Mouse (Mus musculus): ENCODE measurements around the gene Qtrt1. TPM values are rescaled to one million over a fixed set of nuclear protein-coding genes. Genes with fewer than 3 reads are reported as not detected.
"Not testable (repeated sequence)": the region's sequence is repeated elsewhere in the genome, so short reads cannot be mapped to it uniquely, and the experiment has no call there.

The Qtrt1 gene
- polyA plus RNA-seq, 1 experiment from 2014 or later: 46.8 TPM

- Histone ChIP-seq H3K9me3 (ENCODE audit: control insufficient read depth, low read length) (no peaks in the 10 kb centered on the region), H3K4me3 (ENCODE audit: low read depth, low read length) (no peak overlapping the region), H3K27me3 (ENCODE audit: control insufficient read depth, insufficient read depth, low read length) (no peaks in the 10 kb centered on the region), H3K36me3 (ENCODE audit: control insufficient read depth, insufficient read depth, low read length) (0 out of 2 replicates have a peak, but pooled peaks cover 5% of the 10 kb centered on the region), H3K4me2 (no peak overlapping the region), H3K4me1 (ENCODE audit: control insufficient read depth, insufficient read depth, low read length) (no peaks in the 10 kb centered on the region), H3K27ac (ENCODE audit: low read depth, low read length) (no peak overlapping the region), H3K9ac (ENCODE audit: low read length) (no peak overlapping the region)
- WGBS: 73% methylated on average over 5 of the region's 5 CpGs
- ATAC-seq (ENCODE audit: low FRiP score) (no peak), DNase-seq (ENCODE audit: low spot score, missing footprints) (no peak)
Observed at GRCm38 (mm10) chr9:21463138-21463590, 51.5 kb downstream of the Qtrt1 start.

DNA sequence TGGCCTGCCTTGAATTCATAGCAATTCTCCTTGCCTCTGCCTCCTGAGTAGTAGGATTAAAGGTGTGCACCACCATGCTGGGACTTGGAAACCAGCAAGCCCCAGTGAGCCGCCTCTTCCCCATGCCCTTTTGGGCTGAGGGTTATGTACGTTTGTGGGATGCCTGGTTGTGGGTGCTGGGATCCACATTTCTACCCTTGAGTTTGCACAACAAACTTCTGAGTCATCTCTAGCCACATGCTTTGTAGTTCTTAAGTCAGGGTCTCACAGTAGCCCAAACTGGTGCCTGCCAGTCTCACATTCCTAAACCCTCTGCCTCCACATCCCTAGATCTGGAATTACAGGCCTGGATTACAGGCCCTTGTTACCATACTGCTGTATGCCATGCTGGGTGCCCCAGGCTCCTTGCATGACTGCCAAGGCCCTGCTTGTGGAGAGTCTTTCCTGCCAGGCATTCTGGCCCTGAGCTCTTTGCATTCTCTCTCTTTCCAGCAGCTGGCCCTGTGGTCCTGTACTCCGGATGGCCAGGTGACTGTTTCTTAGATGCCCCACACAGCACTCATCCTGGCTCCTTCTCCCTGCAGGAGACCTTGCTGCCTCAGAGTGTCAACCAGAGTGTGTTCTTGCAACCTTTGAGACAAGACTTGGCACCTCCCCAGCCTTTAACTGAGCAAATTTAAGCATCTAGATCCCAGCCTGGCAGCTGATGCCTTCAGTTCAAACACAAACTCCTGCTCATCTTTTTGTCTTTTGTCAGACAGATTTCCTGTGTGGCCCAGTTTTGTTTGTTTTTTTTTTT lies 52.3 kb downstream of the Qtrt1 start:
- no peak for ATAC-seq (ENCODE audit: low FRiP score)
- H3K9me3 ChIP-seq (ENCODE audit: control insufficient read depth, low read length): no peaks in the 10 kb centered on the region
- 0 out of 2 replicates have a peak, but pooled peaks cover 5% of the 10 kb centered on the region for H3K36me3 ChIP-seq (ENCODE audit: control insufficient read depth, insufficient read depth, low read length)
- H3K4me3 ChIP-seq (ENCODE audit: low read depth, low read length): no peak overlapping the region
- H3K9ac ChIP-seq (ENCODE audit: low read length): no peak overlapping the region
- 86% methylated on average over 3 of the region's 3 CpGs for WGBS
- no peak for DNase-seq (ENCODE audit: low spot score, missing footprints)
- no peaks in the 10 kb centered on the region for H3K27me3 ChIP-seq (ENCODE audit: control insufficient read depth, insufficient read depth, low read length)
- H3K27ac ChIP-seq (ENCODE audit: low read depth, low read length): no peak overlapping the region
- no peak overlapping the region for H3K4me2 ChIP-seq
- H3K4me1 ChIP-seq (ENCODE audit: control insufficient read depth, insufficient read depth, low read length): no peaks in the 10 kb centered on the region

GRCm38 (mm10) chr9:21464565-21464928 lies 52.9 kb downstream of the Qtrt1 start:
- DNase-seq (ENCODE audit: low spot score, missing footprints); H3K9ac ChIP-seq (ENCODE audit: low read length); H3K4me2 ChIP-seq; H3K9me3 ChIP-seq (ENCODE audit: control insufficient read depth, low read length); H3K36me3 ChIP-seq (ENCODE audit: control insufficient read depth, insufficient read depth, low read length); H3K4me3 ChIP-seq (ENCODE audit: low read depth, low read length); H3K4me1 ChIP-seq (ENCODE audit: control insufficient read depth, insufficient read depth, low read length); H3K27me3 ChIP-seq (ENCODE audit: control insufficient read depth, insufficient read depth, low read length); ATAC-seq (ENCODE audit: low FRiP score); H3K27ac ChIP-seq (ENCODE audit: low read depth, low read length): not testable (repeated sequence)
- WGBS: 90% methylated on average over 7 of the region's 7 CpGs

DNA sequence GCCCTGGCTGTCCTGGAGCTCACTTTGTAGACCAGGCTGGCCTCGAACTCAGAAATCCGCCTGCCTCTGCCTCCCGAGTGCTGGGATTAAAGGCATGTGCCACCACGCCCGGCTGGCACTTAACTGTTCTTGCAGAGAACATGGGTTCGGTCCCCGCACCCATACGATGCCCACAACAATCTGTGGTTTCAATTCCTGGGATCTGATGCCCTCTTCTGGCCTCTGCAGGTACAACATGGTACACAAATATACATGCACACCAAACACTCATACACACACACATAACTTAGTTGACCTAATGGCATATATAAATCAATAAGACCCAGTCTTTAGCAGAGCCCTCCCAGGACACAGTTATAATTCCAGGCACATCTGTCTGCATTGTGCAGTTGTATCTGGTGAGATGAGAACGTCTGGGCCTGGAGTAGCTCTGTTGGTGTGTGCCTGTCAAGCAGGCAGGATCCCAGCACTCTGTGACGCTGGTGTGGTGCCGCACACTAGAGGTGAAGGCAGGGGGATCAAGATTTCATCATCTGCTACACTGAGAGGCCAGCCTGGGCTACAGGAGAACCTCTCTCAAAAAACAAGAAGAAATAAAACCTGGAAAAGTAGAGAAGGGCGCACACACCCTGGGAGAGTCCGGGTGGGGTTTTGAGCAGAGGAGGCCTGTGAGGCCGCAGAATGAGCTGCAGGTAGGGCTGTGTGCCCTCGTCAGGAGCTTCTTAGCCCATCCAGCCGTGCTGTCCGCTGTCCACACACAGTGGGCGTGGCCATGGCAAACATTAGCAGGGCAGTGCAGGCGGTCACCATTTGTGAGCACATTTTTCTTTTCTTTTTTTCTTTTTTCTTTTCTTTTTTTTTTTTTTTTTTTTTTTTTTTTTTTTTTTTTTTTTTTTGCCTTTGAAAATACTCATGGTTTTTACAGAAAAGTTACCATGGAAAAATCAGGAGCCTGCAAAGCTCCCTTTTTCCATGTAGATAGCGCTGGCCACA lies 57.7 kb downstream of the Qtrt1 start:
- no peak overlapping the region for H3K4me3 ChIP-seq (ENCODE audit: low read depth, low read length)
- no peak overlapping the region for H3K4me2 ChIP-seq
- H3K9me3 ChIP-seq (ENCODE audit: control insufficient read depth, low read length): no peaks in the 10 kb centered on the region
- no peak for ATAC-seq (ENCODE audit: low FRiP score)
- peaks cover 10% of the 10 kb centered on the region for H3K36me3 ChIP-seq (ENCODE audit: control insufficient read depth, insufficient read depth, low read length)
- H3K27me3 ChIP-seq (ENCODE audit: control insufficient read depth, insufficient read depth, low read length): no peaks in the 10 kb centered on the region
- no peaks in the 10 kb centered on the region for H3K4me1 ChIP-seq (ENCODE audit: control insufficient read depth, insufficient read depth, low read length)
- no peak overlapping the region for H3K9ac ChIP-seq (ENCODE audit: low read length)
- peak; percentile 87 for DNase-seq (ENCODE audit: low spot score, missing footprints)
- WGBS: 86% methylated on average over 19 of the region's 20 CpGs
- no peak overlapping the region for H3K27ac ChIP-seq (ENCODE audit: low read depth, low read length)

Other genes with a start within 250 kb of the Qtrt1 start
- 5.0 and 6.5 TPM in 2 replicates for gene Pde4a, start 246.1 kb upstream of the Qtrt1 start, polyA plus RNA-seq (2014; fragmentation: Nextera tagmentation; extraction: Ambion mirVana)
- gene Keap1, start 172.5 kb upstream of the Qtrt1 start, polyA plus RNA-seq (2014; fragmentation: Nextera tagmentation; extraction: Ambion mirVana): 20.0 and 26.3 TPM in 2 replicates
- gene S1pr5, start 163.4 kb upstream of the Qtrt1 start, polyA plus RNA-seq (2014; fragmentation: Nextera tagmentation; extraction: Ambion mirVana): 0.19 and 0.21 TPM in 2 replicates
- 37.2 and 45.8 TPM in 2 replicates for gene Atg4d, start 146.5 kb upstream of the Qtrt1 start, polyA plus RNA-seq (2014; fragmentation: Nextera tagmentation; extraction: Ambion mirVana)
- 13.2 and 16.3 TPM in 2 replicates for gene Kri1, start 123.9 kb upstream of the Qtrt1 start, polyA plus RNA-seq (2014; fragmentation: Nextera tagmentation; extraction: Ambion mirVana)
- gene Cdkn2d, start 120.4 kb upstream of the Qtrt1 start, polyA plus RNA-seq (2014; fragmentation: Nextera tagmentation; extraction: Ambion mirVana): 70.6 and 71.9 TPM in 2 replicates
- gene Ap1m2, start 99.5 kb upstream of the Qtrt1 start, polyA plus RNA-seq (2014; fragmentation: Nextera tagmentation; extraction: Ambion mirVana): 0.36 and 0.68 TPM in 2 replicates
- 53.9 and 58.6 TPM in 2 replicates for gene Slc44a2, start 91.1 kb upstream of the Qtrt1 start, polyA plus RNA-seq (2014; fragmentation: Nextera tagmentation; extraction: Ambion mirVana)
- 263 and 266 TPM in 2 replicates for gene Ilf3, start 44.0 kb upstream of the Qtrt1 start, polyA plus RNA-seq (2014; fragmentation: Nextera tagmentation; extraction: Ambion mirVana)
- gene Dnm2, start 13.1 kb downstream of the Qtrt1 start, polyA plus RNA-seq (2014; fragmentation: Nextera tagmentation; extraction: Ambion mirVana): 55.0 and 60.6 TPM in 2 replicates
- 64.5 and 68.0 TPM in 2 replicates for gene Tmed1, start 98.4 kb downstream of the Qtrt1 start, polyA plus RNA-seq (2014; fragmentation: Nextera tagmentation; extraction: Ambion mirVana)
- 2.9 and 3.2 TPM in 2 replicates for gene AB124611, start 114.3 kb downstream of the Qtrt1 start, polyA plus RNA-seq (2014; fragmentation: Nextera tagmentation; extraction: Ambion mirVana)
- gene Carm1, start 135.1 kb downstream of the Qtrt1 start, polyA plus RNA-seq (2014; fragmentation: Nextera tagmentation; extraction: Ambion mirVana): 53.4 and 63.1 TPM in 2 replicates
- gene Timm29, start 180.9 kb downstream of the Qtrt1 start, polyA plus RNA-seq (2014; fragmentation: Nextera tagmentation; extraction: Ambion mirVana): 57.9 and 59.9 TPM in 2 replicates
- 14.8 and 15.1 TPM in 2 replicates for gene Yipf2, start 181.0 kb downstream of the Qtrt1 start, polyA plus RNA-seq (2014; fragmentation: Nextera tagmentation; extraction: Ambion mirVana)
- 126 and 136 TPM in 2 replicates for gene Smarca4, start 204.3 kb downstream of the Qtrt1 start, polyA plus RNA-seq (2014; fragmentation: Nextera tagmentation; extraction: Ambion mirVana)

All from midbrain, embryonic 11.5 days (tissue).